Mouse (Mus musculus) MEL (cell line): ENCODE results near the gene Srp9. TPM values are rescaled to one million over a fixed set of nuclear protein-coding genes. Genes with fewer than 3 reads are reported as not detected.

Experiments
- DNase-seq: peaks from one replicate; pipeline ENCODE4 v3.0.0; 2011; ENCODE audit warnings: low read depth, low spot score
- H3K27ac ChIP-seq: 2 replicates; pipeline ENCODE4 v1.5.1; 2012; ENCODE audit warnings: low read depth, mild to moderate bottlenecking, control low read depth, low read length, moderate library complexity; ENCODE audit not compliant: control insufficient read depth
- H3K27me3 ChIP-seq, 2 experiments: fragments of 150-350 bp in 1 of 2; sonication (generic) in 1 of 2; 2 replicates each; pipeline ENCODE4 v1.6.1; 2012; ENCODE audit warnings: low read length in 2 of 2, mild to moderate bottlenecking in 2 of 2, improper control_type of control experiment in 1 of 2, moderate library complexity in 1 of 2; ENCODE audit not compliant: insufficient read depth in 2 of 2, control insufficient read depth in 1 of 2
- H3K36me3 ChIP-seq, 2 experiments: 2 replicates each; pipeline ENCODE4 v1.6.1; 2012 to 2014; ENCODE audit warnings: low read length in 2 of 2, improper control_type of control experiment in 1 of 2, inconsistent platforms in 1 of 2, mild to moderate bottlenecking in 1 of 2; ENCODE audit not compliant: insufficient read depth in 2 of 2, control insufficient read depth in 1 of 2
- H3K4me1 ChIP-seq, 2 experiments: fragments of 150-350 bp in 1 of 2; sonication (generic) in 1 of 2; 2 replicates each; pipeline ENCODE4 v1.6.1; 2012; ENCODE audit warnings: low read length in 2 of 2, improper control_type of control experiment in 1 of 2, mild to moderate bottlenecking in 1 of 2; ENCODE audit not compliant: insufficient read depth in 2 of 2, control insufficient read depth in 1 of 2
- H3K4me3 ChIP-seq, 2 experiments: fragments of 150-350 bp in 1 of 2; sonication (generic) in 1 of 2; 2 replicates each; pipeline ENCODE4 v1.5.1; 2012; ENCODE audit warnings: low read depth in 2 of 2, low read length in 2 of 2, mild to moderate bottlenecking in 2 of 2, moderate library complexity in 2 of 2, control low read depth in 1 of 2, improper control_type of control experiment in 1 of 2; ENCODE audit not compliant: control insufficient read depth in 1 of 2, insufficient read depth in 1 of 2
- H3K79me2 ChIP-seq: 2 replicates; pipeline ENCODE4 v1.6.1; 2012; ENCODE audit warnings: mild to moderate bottlenecking, low read length, moderate library complexity; ENCODE audit not compliant: control insufficient read depth, poor library complexity, insufficient read depth
- H3K9ac ChIP-seq: 2 replicates; pipeline ENCODE4 v1.6.1; 2012; ENCODE audit warnings: low read depth, mild to moderate bottlenecking, control low read depth, low read length, moderate library complexity; ENCODE audit not compliant: control insufficient read depth, poor library complexity, severe bottlenecking
- H3K9me3 ChIP-seq: fragments of 150-350 bp; sonication (generic); replicated peaks from 2 replicates; pipeline ENCODE4 v1.6.1; 2012; ENCODE audit warnings: mild to moderate bottlenecking, low read length, improper control_type of control experiment, moderate library complexity; ENCODE audit not compliant: insufficient read depth
- BHLHE40 ChIP-seq: IDR thresholded peaks from 2 replicates; pipeline ENCODE4 v1.6.1; 2012; ENCODE audit warnings: low read depth, mild to moderate bottlenecking, inconsistent platforms, low read length, improper control_type of control experiment, borderline replicate concordance
- CHD1 ChIP-seq: IDR thresholded peaks from 2 replicates; pipeline ENCODE4 v1.6.1; 2012; ENCODE audit warnings: low read depth, mild to moderate bottlenecking, inconsistent platforms, low read length, improper control_type of control experiment
- CTCF ChIP-seq, 3 experiments: IDR thresholded peaks in 2 of 3; conservative IDR thresholded peaks in 1 of 3; 2 replicates each; pipeline ENCODE4 v1.5.1; 2011 to 2012; ENCODE audit warnings: low read length in 3 of 3, low read depth in 2 of 3, mild to moderate bottlenecking in 2 of 3, improper control_type of control experiment in 1 of 3, inconsistent platforms in 1 of 3, mixed read lengths in 1 of 3, moderate library complexity in 1 of 3; ENCODE audit not compliant: control insufficient read depth in 1 of 3, insufficient read depth in 1 of 3, poor library complexity in 1 of 3, severe bottlenecking in 1 of 3
- EP300 ChIP-seq, 2 experiments: IDR thresholded peaks; 2 replicates each; pipeline ENCODE4 v1.6.1; 2011; ENCODE audit warnings: improper control_type of control experiment in 2 of 2, low read length in 2 of 2, low read depth in 1 of 2, mild to moderate bottlenecking in 1 of 2
- GATA1 ChIP-seq: IDR thresholded peaks from 2 replicates; pipeline ENCODE4 v1.6.1; 2011; ENCODE audit warnings: low read depth, low read length, improper control_type of control experiment
- KAT2A ChIP-seq: conservative IDR thresholded peaks from 2 replicates; pipeline ENCODE4 v1.6.1; 2012; ENCODE audit warnings: low read depth, low read length, improper control_type of control experiment, inconsistent platforms
- MAFK ChIP-seq: IDR thresholded peaks from 2 replicates; pipeline ENCODE4 v1.6.1; 2011; ENCODE audit warnings: low read depth, mild to moderate bottlenecking, low read length, improper control_type of control experiment, borderline replicate concordance
- MAZ ChIP-seq: IDR thresholded peaks from 2 replicates; pipeline ENCODE4 v1.6.1; 2012; ENCODE audit warnings: low read depth, mild to moderate bottlenecking, inconsistent platforms, low read length, improper control_type of control experiment
- MEF2A ChIP-seq: IDR thresholded peaks from 2 replicates; pipeline ENCODE4 v1.6.1; 2014; ENCODE audit warnings: low read depth, mild to moderate bottlenecking, inconsistent platforms, low read length, improper control_type of control experiment; ENCODE audit not compliant: poor library complexity, insufficient replicate concordance, severe bottlenecking; ENCODE audit errors: extremely low read depth
- MXI1 ChIP-seq: IDR thresholded peaks from 2 replicates; pipeline ENCODE4 v1.6.1; 2011; ENCODE audit warnings: mild to moderate bottlenecking, low read depth, low read length, improper control_type of control experiment
- NELFE ChIP-seq: IDR thresholded peaks from 2 replicates; pipeline ENCODE4 v1.6.1; 2011; ENCODE audit warnings: low read depth, low read length, improper control_type of control experiment
- NRF1 ChIP-seq: IDR thresholded peaks from 2 replicates; pipeline ENCODE4 v1.6.1; 2014; ENCODE audit warnings: low read depth, mild to moderate bottlenecking, inconsistent platforms, low read length, improper control_type of control experiment, moderate library complexity; ENCODE audit not compliant: poor library complexity, insufficient read depth, severe bottlenecking
- POLR2AphosphoS2 ChIP-seq: IDR thresholded peaks from 2 replicates; pipeline ENCODE4 v1.6.1; 2011; ENCODE audit warnings: low read length, improper control_type of control experiment
- POLR2AphosphoS5 ChIP-seq: IDR thresholded peaks from 2 replicates; pipeline ENCODE4 v1.6.1; 2012; ENCODE audit warnings: low read depth, borderline replicate concordance, mild to moderate bottlenecking, inconsistent platforms, low read length, moderate library complexity, mixed read lengths
- RAD21 ChIP-seq: IDR thresholded peaks from 2 replicates; pipeline ENCODE4 v1.6.1; 2011; ENCODE audit warnings: mild to moderate bottlenecking, low read depth, low read length, improper control_type of control experiment
- RCOR1 ChIP-seq: IDR thresholded peaks from 2 replicates; pipeline ENCODE4 v1.6.1; 2012; ENCODE audit warnings: low read depth, mild to moderate bottlenecking, inconsistent platforms, low read length, improper control_type of control experiment
- SMC3 ChIP-seq: IDR thresholded peaks from 2 replicates; pipeline ENCODE4 v1.6.1; 2011; ENCODE audit warnings: low read depth, low read length, improper control_type of control experiment
- TAL1 ChIP-seq: IDR thresholded peaks from 2 replicates; pipeline ENCODE4 v1.6.1; 2012; ENCODE audit warnings: mild to moderate bottlenecking, inconsistent platforms, low read length, moderate library complexity, mixed read lengths
- USF2 ChIP-seq, 2 experiments: IDR thresholded peaks; 2 replicates each; pipeline ENCODE4 v1.6.1; 2011 to 2012; ENCODE audit warnings: improper control_type of control experiment in 2 of 2, low read length in 2 of 2, borderline replicate concordance in 1 of 2, inconsistent platforms in 1 of 2, low read depth in 1 of 2, mild to moderate bottlenecking in 1 of 2; ENCODE audit not compliant: insufficient read depth in 1 of 2
- ZKSCAN1 ChIP-seq: IDR thresholded peaks from 2 replicates; pipeline ENCODE4 v1.6.1; 2012; ENCODE audit warnings: low read depth, mild to moderate bottlenecking, inconsistent platforms, low read length, improper control_type of control experiment, moderate library complexity
- polyA plus RNA-seq, 2 experiments: library from polyadenylated mRNA; stranded (reverse) in 1 of 2; unstranded in 1 of 2; fragments of >175 nt in 1 of 2; fragments of >200 nt in 1 of 2; gene quantifications; 2 replicates each; pipeline versions ENCODE4 v1.2.1 to v1.2.4; 2012; ENCODE audit warnings: low replicate concordance in 2 of 2, low read depth in 1 of 2; ENCODE audit not compliant: insufficient read length in 2 of 2, insufficient read depth in 1 of 2, missing spikeins in 1 of 2
- total RNA-seq: library from RNA; depleted of rRNA; stranded (reverse); fragments of 300-350 nt; gene quantifications from 2 replicates; pipeline ENCODE4 v1.2.3, GENCODE M21; 2012

The Srp9 gene
- total and polyA plus RNA-seq, 3 experiments: 49.7 to 61.8 TPM; not detected in 1

GRCm38 (mm10) chr1:182137204-182138125 lies 12.9 kb downstream of the Srp9 start:
- no peak overlapping the region for H3K27ac ChIP-seq
- no peaks in the 10 kb centered on the region for H3K27me3 ChIP-seq
- H3K4me1 ChIP-seq: no peaks in the 10 kb centered on the region
- TF ChIP-seq MXI1 (no peak), USF2 (IDR thresholded peaks at IDR 0.05; ENCODE audit: borderline replicate concordance in 1 of 2, insufficient read depth in 1 of 2, low read depth in 1 of 2, low read length in 2 of 2) (no peak), SMC3 (no peak), KAT2A (no peak), MAZ (no peak), TAL1 (no peak), CHD1 (no peak), GATA1 (no peak), MEF2A (no peak), MAFK (no peak), RAD21 (no peak), CTCF (IDR thresholded peaks at IDR 0.05 in 2 of 3, conservative IDR thresholded peaks at IDR 0.05 in 1 of 3; ENCODE audit: control insufficient read depth in 1 of 3, insufficient read depth in 1 of 3, low read depth in 2 of 3, low read length in 3 of 3, poor library complexity in 1 of 3, severe bottlenecking in 1 of 3) (no peak), POLR2AphosphoS5 (no peak), NRF1 (no peak), POLR2AphosphoS2 (no peak), BHLHE40 (no peak), ZKSCAN1 (no peak), NELFE (no peak), EP300 (IDR thresholded peaks at IDR 0.05; ENCODE audit: low read depth in 1 of 2, low read length in 2 of 2) (no peak)
- H3K36me3 ChIP-seq: no peaks in the 10 kb centered on the region
- no peak overlapping the region for H3K4me3 ChIP-seq
- DNase-seq: peak; percentile 1
- H3K79me2 ChIP-seq: no peaks in the 10 kb centered on the region
- no peaks in the 10 kb centered on the region for H3K9me3 ChIP-seq
- H3K9ac ChIP-seq: no peak overlapping the region

DNA sequence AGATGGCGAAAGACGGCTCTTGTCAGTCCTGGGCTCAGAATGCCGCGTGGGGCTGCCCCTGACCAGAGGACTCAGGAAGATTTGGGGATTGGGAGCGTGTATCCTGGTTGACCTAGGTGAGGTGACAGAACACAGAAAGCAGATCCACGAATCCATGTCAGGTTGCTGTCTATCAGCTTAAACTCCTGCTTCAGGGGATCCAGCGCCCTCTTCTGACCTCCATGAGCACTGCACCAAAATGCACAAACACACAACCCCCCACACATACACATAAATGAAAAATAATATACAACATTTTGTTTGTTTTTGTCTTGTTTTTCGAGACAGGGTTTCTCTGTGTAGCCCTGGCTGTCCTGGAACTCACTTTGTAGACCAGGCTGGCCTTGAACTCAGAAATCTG lies 13.6 kb downstream of the Srp9 start:
- Histone ChIP-seq H3K4me3 (no peak overlapping the region), H3K27me3 (no peaks in the 10 kb centered on the region), H3K27ac (no peak overlapping the region), H3K9ac (no peak overlapping the region), H3K79me2 (no peaks in the 10 kb centered on the region), H3K9me3 (no peaks in the 10 kb centered on the region), H3K36me3 (no peaks in the 10 kb centered on the region), H3K4me1 (no peaks in the 10 kb centered on the region)
- TF ChIP-seq CTCF (IDR thresholded peaks at IDR 0.05 in 2 of 3, conservative IDR thresholded peaks at IDR 0.05 in 1 of 3; ENCODE audit: control insufficient read depth in 1 of 3, insufficient read depth in 1 of 3, low read depth in 2 of 3, low read length in 3 of 3, poor library complexity in 1 of 3, severe bottlenecking in 1 of 3): peak; percentile 37 to 39 (median 37); a peak in 4 of 6 replicates
- TF ChIP-seq SMC3: peak; percentile 26; the same call in 1 of the 2 replicates
- TF ChIP-seq RCOR1: no peak
- DNase-seq: peak; percentile 30
